Mouse (Mus musculus) C2C12 (cell line): ENCODE data around the gene Apeh. TPM values are rescaled to one million over a fixed set of nuclear protein-coding genes. Genes with fewer than 3 reads are reported as not detected.

Source experiments
- H3K27me3 ChIP-seq: one replicate; pipeline ENCODE4 v1.6.1; 2011; ENCODE audit not compliant: control insufficient read depth, insufficient read depth, insufficient read length
- H3K36me3 ChIP-seq: one replicate; pipeline ENCODE4 v1.6.1; 2011; ENCODE audit not compliant: control insufficient read depth, insufficient read depth
- H3K4me3 ChIP-seq: one replicate; pipeline ENCODE4 v1.5.1; 2011; ENCODE audit warnings: mild to moderate bottlenecking, control low read depth; ENCODE audit not compliant: poor library complexity, insufficient read depth, severe bottlenecking
- H3K79me2 ChIP-seq: one replicate; pipeline ENCODE4 v1.6.1; 2011; ENCODE audit not compliant: control insufficient read depth, insufficient read depth
- H3K79me3 ChIP-seq: one replicate; pipeline ENCODE4 v1.6.1; 2011; ENCODE audit warnings: low read depth, control low read depth
- H3ac ChIP-seq: one replicate; pipeline ENCODE3; 2011; ENCODE audit warnings: low read depth; ENCODE audit not compliant: control insufficient read depth, insufficient read length
- CEBPB ChIP-seq: IDR thresholded peaks from one replicate; pipeline ENCODE4 v1.6.1; 2011; ENCODE audit warnings: low read depth, mild to moderate bottlenecking, control low read depth, moderate library complexity
- CTCF ChIP-seq: IDR thresholded peaks from one replicate; pipeline ENCODE4 v1.5.1; 2011; ENCODE audit not compliant: control insufficient read depth, insufficient read depth, insufficient read length
- FOSL1 ChIP-seq: IDR thresholded peaks from one replicate; pipeline ENCODE4 v1.8.0; 2011; ENCODE audit warnings: mild to moderate bottlenecking, low read length; ENCODE audit not compliant: poor library complexity, insufficient read depth, severe bottlenecking
- MAX ChIP-seq: IDR thresholded peaks from one replicate; pipeline ENCODE4 v1.6.1; 2011; ENCODE audit warnings: mild to moderate bottlenecking, control low read depth
- MYOD1 ChIP-seq: IDR thresholded peaks from one replicate; pipeline ENCODE4 v1.6.1; 2011; ENCODE audit warnings: low read depth; ENCODE audit not compliant: control insufficient read depth, insufficient read length
- MYOG ChIP-seq: IDR thresholded peaks from one replicate; pipeline ENCODE4 v1.6.1; 2011; ENCODE audit not compliant: control insufficient read depth, insufficient read length; ENCODE audit errors: extremely low read depth
- USF1 ChIP-seq: IDR thresholded peaks from one replicate; pipeline ENCODE4 v1.6.1; 2011; ENCODE audit warnings: low read depth, mild to moderate bottlenecking, control low read depth, moderate library complexity
- long read RNA-seq, 2 experiments: library from polyadenylated mRNA; unstranded; transcript quantifications; one replicate each; pipeline ENCODE4 v2.0.0; 2019 to 2020
- polyA plus RNA-seq: library from polyadenylated mRNA; unstranded; fragments of >200 nt; fragmentation: generic; extraction: Trizol; gene quantifications from one replicate; pipeline ENCODE4 v1.2.1, GENCODE M21; 2012; ENCODE audit warnings: missing spikeins

The Apeh gene
- polyA plus RNA-seq: 49.1 TPM
- long read RNA-seq, experiment 1, transcript Apeh-206 (22 exons, 2,518 nt): major isoform, 18 of 32 reads
- long read RNA-seq, experiment 1, partial matches to known transcripts: 12 of 32 reads
- long read RNA-seq, experiment 1, other reads (novel, unspliced or antisense): 2 of 32 reads
- long read RNA-seq, experiment 2, transcript Apeh-206 (22 exons, 2,518 nt): major isoform, 161 of 251 reads
- long read RNA-seq, experiment 2, partial matches to known transcripts: 64 of 251 reads
- long read RNA-seq, experiment 2, other reads (novel, unspliced or antisense): 26 of 251 reads

DNA sequence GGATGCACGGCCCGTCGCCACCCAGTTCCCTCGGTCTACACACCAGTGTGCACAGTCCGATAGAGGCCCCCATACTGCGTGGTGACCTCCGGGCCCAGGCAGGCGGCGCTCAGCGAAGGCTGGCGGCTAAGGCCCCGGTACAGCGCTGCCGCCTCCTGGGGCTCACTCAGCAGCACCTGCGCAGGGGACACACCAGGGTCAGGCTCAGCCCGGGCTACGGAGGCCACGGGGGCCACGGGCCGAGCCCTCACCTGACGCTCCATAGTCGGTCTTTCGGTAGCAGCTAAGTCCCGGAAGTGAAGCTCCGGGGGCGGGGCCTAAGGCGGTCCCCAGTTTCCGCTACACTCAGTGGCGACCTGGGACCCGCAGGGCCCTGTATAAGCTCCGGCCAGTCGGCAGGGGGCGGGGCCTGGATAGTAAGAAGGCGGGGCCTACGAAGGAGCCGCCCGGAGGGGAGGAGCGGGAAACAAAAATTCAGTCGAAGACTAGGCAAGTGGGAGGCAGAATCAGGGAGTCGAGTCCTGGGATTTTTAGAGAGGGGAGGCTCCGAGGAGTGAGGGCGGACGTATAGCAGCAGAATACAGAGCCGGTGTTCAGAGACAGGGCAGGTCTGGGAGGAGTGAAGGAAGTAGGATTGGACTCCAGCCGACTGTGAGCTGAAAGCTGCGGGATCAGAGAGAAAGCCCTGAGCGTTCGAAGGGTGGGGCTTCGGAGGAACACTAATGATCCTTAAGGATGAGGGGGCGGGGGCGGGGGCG, at the start of gene Apeh:
Apeh (minus strand) TSS at position 423 of the 758 bp plus-strand sequence.
- no peak for TF ChIP-seq MAX
- no peak for TF ChIP-seq CEBPB
- TF ChIP-seq FOSL1: no peak
- TF ChIP-seq MYOG: no peak
- TF ChIP-seq MYOD1: no peak
- TF ChIP-seq USF1: no peak
- no peak for TF ChIP-seq CTCF

DNA sequence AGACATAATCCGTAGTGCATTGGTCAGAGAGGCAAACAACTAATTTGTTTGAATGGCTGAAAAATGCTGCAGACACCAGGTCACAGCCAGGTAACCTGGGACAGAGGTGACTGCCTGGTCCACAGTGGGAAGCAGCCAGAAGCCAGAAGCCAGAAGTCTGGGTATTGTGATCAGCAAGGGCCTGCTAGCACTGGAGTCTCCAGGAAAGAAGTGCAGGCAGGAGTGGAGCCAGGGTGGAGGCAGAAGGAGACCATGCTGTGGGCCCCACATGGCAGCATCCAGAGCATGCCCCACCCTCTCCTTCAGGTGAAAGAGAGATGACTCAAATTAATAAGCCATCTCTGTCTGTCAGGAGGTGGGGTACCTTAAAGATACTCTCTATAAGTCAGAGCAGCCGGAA, 49.1 kb upstream of the Apeh start:
- no peaks in the 10 kb centered on the region for H3K36me3 ChIP-seq

More for the DNA sequence above, at the start of gene Apeh:
- Histone ChIP-seq H3K79me3 (peaks cover 2% of the 10 kb centered on the region), H3K36me3 (peaks cover 4% of the 10 kb centered on the region), H3K27me3 (no peaks in the 10 kb centered on the region), H3ac (peak within 1 kb of the TSS; percentile 85), H3K4me3 (peak within 1 kb of the TSS; percentile 69), H3K79me2 (peaks cover 12% of the 10 kb centered on the region)

DNA sequence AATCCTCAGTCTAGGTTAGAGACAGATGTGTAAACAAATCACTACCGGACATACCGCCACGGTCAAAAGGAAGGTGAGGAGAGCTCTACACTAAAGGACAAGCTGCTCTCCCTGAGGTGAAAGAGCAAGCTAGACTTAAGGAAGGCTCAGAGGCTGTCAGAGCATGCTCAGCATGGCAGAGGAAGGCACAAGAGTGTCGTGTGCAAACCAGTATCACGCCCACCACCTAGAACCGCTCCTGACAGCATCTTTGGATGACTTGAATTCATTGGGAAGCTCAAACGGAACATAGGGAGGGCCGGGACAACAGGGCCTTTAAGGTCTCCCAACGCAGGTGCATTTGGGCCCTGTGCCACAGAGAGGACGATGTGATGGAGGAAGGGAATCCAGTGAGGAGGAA, 47.0 kb upstream of the Apeh start:
- Histone ChIP-seq H3K79me2 (no peaks in the 10 kb centered on the region), H3K4me3 (no peak overlapping the region), H3ac (no peak overlapping the region), H3K79me3 (no peaks in the 10 kb centered on the region), H3K36me3 (no peaks in the 10 kb centered on the region), H3K27me3 (no peaks in the 10 kb centered on the region)
- TF ChIP-seq MAX (no peak), FOSL1 (no peak), CTCF (no peak), CEBPB (no peak), MYOD1 (no peak), MYOG (no peak), USF1 (no peak)

More for the DNA sequence above, 49.1 kb upstream of the Apeh start:
- no peaks in the 10 kb centered on the region for H3K79me3 ChIP-seq
- H3K4me3 ChIP-seq: no peak overlapping the region
- no peaks in the 10 kb centered on the region for H3K27me3 ChIP-seq
- no peaks in the 10 kb centered on the region for H3K79me2 ChIP-seq
- H3ac ChIP-seq: no peak overlapping the region
- TF ChIP-seq MYOD1: no peak

DNA sequence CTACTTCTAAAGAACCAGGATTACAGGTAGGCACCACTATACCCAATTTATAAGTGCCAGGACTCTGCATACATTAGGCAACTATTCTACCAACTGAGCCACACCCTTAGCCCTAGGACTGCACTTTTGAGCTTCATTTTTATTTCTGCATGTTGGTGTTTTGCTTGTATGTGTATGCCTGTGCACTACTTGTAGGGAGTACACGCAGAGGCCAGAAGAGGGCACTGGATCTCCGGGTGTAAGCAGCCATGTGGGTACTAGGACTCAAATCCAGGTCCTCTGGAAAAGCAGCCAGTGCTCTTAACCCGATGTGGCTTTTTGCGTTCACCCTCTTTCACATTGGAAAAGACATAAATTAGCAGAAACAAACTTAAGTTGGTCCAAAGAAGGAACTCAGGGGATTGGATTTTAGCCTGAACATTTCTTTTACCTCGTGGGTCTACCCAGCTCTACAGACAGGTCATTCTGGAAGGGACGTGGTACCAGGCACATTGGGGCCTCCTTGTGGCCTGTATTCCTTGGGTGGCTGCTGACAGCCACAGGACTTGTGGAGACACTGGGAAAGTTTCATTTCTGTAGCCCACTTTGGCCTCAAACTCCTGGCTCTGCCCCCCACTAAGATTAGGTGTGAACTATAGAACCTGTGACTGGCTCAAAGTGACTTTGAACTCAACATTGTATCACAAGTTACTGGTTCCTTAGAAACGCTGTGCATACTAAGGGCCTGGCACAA, 45.7 kb upstream of the Apeh start:
- Histone ChIP-seq H3K79me3 (no peaks in the 10 kb centered on the region), H3ac (no peak overlapping the region), H3K27me3 (no peaks in the 10 kb centered on the region), H3K4me3 (no peak overlapping the region), H3K79me2 (no peaks in the 10 kb centered on the region), H3K36me3 (no peaks in the 10 kb centered on the region)
- TF ChIP-seq MYOD1 (no peak), MAX (no peak), FOSL1 (no peak), CTCF (no peak), MYOG (no peak), CEBPB (no peak), USF1 (no peak)

DNA sequence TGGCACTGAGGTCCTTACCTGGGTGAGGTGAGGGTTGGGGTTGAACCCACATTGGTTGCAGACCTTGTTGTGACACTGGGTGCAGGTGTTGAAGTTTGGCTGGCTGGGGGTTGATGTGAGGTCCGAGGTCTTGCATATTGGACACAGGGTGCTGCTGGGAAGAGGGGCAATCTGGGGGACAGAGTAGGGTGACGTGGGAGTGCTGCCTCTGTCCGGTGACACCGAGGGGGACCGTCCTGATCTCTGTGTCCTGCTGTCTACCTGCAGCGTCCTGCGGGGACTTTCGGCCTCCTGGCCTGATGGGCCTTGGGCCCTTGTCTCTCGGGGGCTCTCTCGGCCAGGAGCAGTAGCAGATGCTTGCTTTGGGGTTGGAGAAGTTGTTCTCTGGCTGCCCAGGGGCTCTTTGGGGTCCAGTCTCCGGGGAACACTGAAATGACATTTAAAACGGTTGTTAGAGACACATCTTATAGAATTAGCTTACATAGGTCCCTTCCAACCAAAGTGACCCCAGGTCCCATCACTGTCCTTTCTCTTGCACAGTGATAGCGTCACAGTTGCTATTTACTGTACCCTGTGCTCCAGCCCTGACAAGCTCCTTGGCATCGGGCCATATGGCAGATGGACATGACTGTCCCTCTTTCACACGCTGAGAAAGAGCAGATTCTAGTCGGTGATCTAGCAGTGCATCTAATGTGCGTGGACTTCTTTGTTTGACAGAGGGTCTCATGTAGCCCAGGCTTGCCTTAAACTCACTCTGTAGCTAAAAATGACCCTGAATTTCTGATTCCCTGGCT, 45.0 kb upstream of the Apeh start:
- H3ac ChIP-seq: no peak overlapping the region
- no peaks in the 10 kb centered on the region for H3K79me3 ChIP-seq
- H3K79me2 ChIP-seq: no peaks in the 10 kb centered on the region
- no peaks in the 10 kb centered on the region for H3K36me3 ChIP-seq
- TF ChIP-seq MYOD1 (no peak), CEBPB (no peak), USF1 (no peak), MAX (no peak), CTCF (no peak), FOSL1 (no peak), MYOG (no peak)
- H3K4me3 ChIP-seq: no peak overlapping the region
- no peaks in the 10 kb centered on the region for H3K27me3 ChIP-seq
